Mouse (Mus musculus) limb, embryonic 12.5 days (tissue): Measurements from ENCODE around the gene Msx1. TPM values are rescaled to one million over a fixed set of nuclear protein-coding genes. Genes with fewer than 3 reads are reported as not detected.

ENCODE experiments used
- ATAC-seq: fragments of 200-750 bp; cut with Nextera tagmentation; 2 replicates; pipeline ENCODE4 v1.8.0; 2017; ENCODE audit warnings: low read depth, moderate TSS enrichment; ENCODE audit not compliant: insufficient number of reproducible peaks, insufficient read depth, low FRiP score, low TSS enrichment
- H3K27ac ChIP-seq: fragments of 300-500 bp; sonication (generic); 2 replicates; pipeline ENCODE4 v1.5.1; 2016; ENCODE audit warnings: mild to moderate bottlenecking, moderate library complexity
- H3K27me3 ChIP-seq: fragments of 300-500 bp; sonication (generic); 2 replicates; pipeline ENCODE4 v1.6.1; 2016; ENCODE audit warnings: mild to moderate bottlenecking, moderate library complexity
- H3K36me3 ChIP-seq: fragments of 300-500 bp; sonication (generic); 2 replicates; pipeline ENCODE4 v1.6.1; 2016; ENCODE audit warnings: mild to moderate bottlenecking, moderate library complexity
- H3K4me1 ChIP-seq: fragments of 300-500 bp; sonication (generic); replicated peaks from 2 replicates; pipeline ENCODE4 v1.6.1; 2016
- H3K4me2 ChIP-seq: fragments of 300-500 bp; sonication (generic); 2 replicates; pipeline ENCODE4 v1.6.1; 2016; ENCODE audit warnings: mild to moderate bottlenecking, moderate library complexity
- H3K4me3 ChIP-seq: fragments of 300-500 bp; sonication (generic); replicated peaks from 2 replicates; pipeline ENCODE4 v1.5.1; 2016; ENCODE audit warnings: mild to moderate bottlenecking
- H3K9ac ChIP-seq: fragments of 300-500 bp; sonication (generic); replicated peaks from 2 replicates; pipeline ENCODE4 v1.6.1; 2016; ENCODE audit warnings: mild to moderate bottlenecking, moderate library complexity
- H3K9me3 ChIP-seq: fragments of 300-500 bp; sonication (generic); 2 replicates; pipeline ENCODE4 v1.6.1; 2016; ENCODE audit warnings: mild to moderate bottlenecking, moderate library complexity
- WGBS: fragments of 180-500 bp; shearing (Covaris S2); methylation state at CpG from one replicate; pipeline ENCODE4 v1.1.7; 2016; 5-methylcytosine and 5-hydroxymethylcytosine counted together
- polyA plus RNA-seq: library from polyadenylated mRNA; unstranded; fragments of >200 nt; fragmentation: Nextera tagmentation; extraction: Ambion mirVana; gene quantifications from 2 replicates; pipeline ENCODE4 v1.2.1, GENCODE M21; 2016

The Msx1 gene
- polyA plus RNA-seq, 1 experiment from 2014 or later = 487 TPM

GRCm38 (mm10) chr5:37818533-37819215 lies 5.7 kb downstream of the Msx1 start:
- ATAC-seq = no peak
- peak overlapping the region; percentile 33 for H3K4me3 ChIP-seq
- WGBS = 3% methylated on average over 25 of the region's 25 CpGs
- peaks cover 92% of the 10 kb centered on the region for H3K27me3 ChIP-seq
- H3K4me2 ChIP-seq = peak overlapping the region; percentile 55
- H3K27ac ChIP-seq = peak overlapping the region; percentile 65
- H3K36me3 ChIP-seq = no peaks in the 10 kb centered on the region
- peak overlapping the region; percentile 34; the same call in 1 of the 2 replicates for H3K9ac ChIP-seq
- peaks cover 52% of the 10 kb centered on the region for H3K4me1 ChIP-seq
- H3K9me3 ChIP-seq = no peaks in the 10 kb centered on the region

- Histone ChIP-seq H3K36me3 (no peaks in the 10 kb centered on the region), H3K9ac (peak overlapping the region; percentile 54; the same call in 1 of the 2 replicates), H3K4me1 (peaks cover 48% of the 10 kb centered on the region), H3K27me3 (peaks cover 91% of the 10 kb centered on the region), H3K27ac (peak overlapping the region; percentile 65), H3K9me3 (no peaks in the 10 kb centered on the region), H3K4me2 (peak overlapping the region; percentile 55), H3K4me3 (peak overlapping the region; percentile 33)
- no peak for ATAC-seq
- WGBS = 4% methylated on average over 34 of the region's 34 CpGs
These were observed 6.5 kb downstream of the Msx1 start for GRCm38 (mm10) chr5:37817658-37818532.

- peak overlapping the region; percentile 54 for H3K9ac ChIP-seq
- no peaks in the 10 kb centered on the region for H3K9me3 ChIP-seq
- H3K4me1 ChIP-seq = peaks cover 48% of the 10 kb centered on the region
- H3K4me2 ChIP-seq = peak overlapping the region; percentile 55
- peak overlapping the region; percentile 33 for H3K4me3 ChIP-seq
- peaks cover 93% of the 10 kb centered on the region for H3K27me3 ChIP-seq
- under 1% methylated on average over 46 of the region's 46 CpGs for WGBS
- peak; percentile 48; the same call in 1 of the 2 replicates for ATAC-seq
- no peaks in the 10 kb centered on the region for H3K36me3 ChIP-seq
- H3K27ac ChIP-seq = peak overlapping the region; percentile 65
These were observed 7.3 kb downstream of the Msx1 start for GRCm38 (mm10) chr5:37816907-37817657.

GRCm38 (mm10) chr5:37815909-37816308 lies 8.5 kb downstream of the Msx1 start:
- Histone ChIP-seq H3K9me3 (peaks cover 3% of the 10 kb centered on the region; the same call in 1 of the 2 replicates), H3K27ac (no peak overlapping the region), H3K4me2 (no peak overlapping the region), H3K27me3 (peaks cover 81% of the 10 kb centered on the region), H3K36me3 (no peaks in the 10 kb centered on the region), H3K9ac (no peak overlapping the region), H3K4me1 (peaks cover 43% of the 10 kb centered on the region), H3K4me3 (no peak overlapping the region)
- no peak for ATAC-seq
- WGBS = 80% methylated on average over 4 of the region's 4 CpGs

GRCm38 (mm10) chr5:37814169-37814568 lies 10.2 kb downstream of the Msx1 start:
- Histone ChIP-seq H3K27me3 (peaks cover 66% of the 10 kb centered on the region), H3K9me3 (peaks cover 3% of the 10 kb centered on the region; the same call in 1 of the 2 replicates)
- no peak for ATAC-seq

GRCm38 (mm10) chr5:37805291-37805690 lies 19.1 kb downstream of the Msx1 start:
- Histone ChIP-seq H3K27ac (no peak overlapping the region), H3K27me3 (no peaks in the 10 kb centered on the region), H3K9me3 (no peaks in the 10 kb centered on the region), H3K36me3 (no peaks in the 10 kb centered on the region), H3K4me3 (no peak overlapping the region), H3K4me1 (no peaks in the 10 kb centered on the region), H3K9ac (no peak overlapping the region), H3K4me2 (no peak overlapping the region)
- WGBS = 88% methylated on average over 6 of the region's 6 CpGs
- ATAC-seq = no peak

More at GRCm38 (mm10) chr5:37814169-37814568, 10.2 kb downstream of the Msx1 start:
- Histone ChIP-seq H3K27ac (no peak overlapping the region), H3K9ac (no peak overlapping the region), H3K4me1 (peaks cover 29% of the 10 kb centered on the region), H3K36me3 (no peaks in the 10 kb centered on the region), H3K4me3 (no peak overlapping the region), H3K4me2 (no peak overlapping the region)

GRCm38 (mm10) chr5:37804512-37805118 lies 19.8 kb downstream of the Msx1 start:
- H3K36me3 ChIP-seq = no peaks in the 10 kb centered on the region
- ATAC-seq = no peak
- no peak overlapping the region for H3K4me3 ChIP-seq
- H3K4me1 ChIP-seq = no peaks in the 10 kb centered on the region
- H3K27me3 ChIP-seq = no peaks in the 10 kb centered on the region
- H3K4me2 ChIP-seq = no peak overlapping the region
- no peak overlapping the region for H3K27ac ChIP-seq
- H3K9me3 ChIP-seq = no peaks in the 10 kb centered on the region
- no peak overlapping the region for H3K9ac ChIP-seq
- WGBS = 64% methylated on average over 8 of the region's 8 CpGs

- H3K27ac ChIP-seq = no peak overlapping the region
- H3K9me3 ChIP-seq = no peaks in the 10 kb centered on the region
- 0 out of 2 replicates have a peak, but pooled peaks cover 7% of the 10 kb centered on the region for H3K27me3 ChIP-seq
- ATAC-seq = no peak
- no peaks in the 10 kb centered on the region for H3K4me1 ChIP-seq
- H3K9ac ChIP-seq = no peak overlapping the region
- 69% methylated on average over 6 of the region's 6 CpGs for WGBS
- H3K4me3 ChIP-seq = no peak overlapping the region
- H3K4me2 ChIP-seq = no peak overlapping the region
- H3K36me3 ChIP-seq = no peaks in the 10 kb centered on the region
These were observed 27.1 kb downstream of the Msx1 start for GRCm38 (mm10) chr5:37797251-37797650.

GRCm38 (mm10) chr5:37796751-37797150 lies 27.6 kb downstream of the Msx1 start:
- Histone ChIP-seq H3K36me3 (no peaks in the 10 kb centered on the region), H3K4me1 (no peaks in the 10 kb centered on the region), H3K27me3 (0 out of 2 replicates have a peak, but pooled peaks cover 7% of the 10 kb centered on the region), H3K9ac (no peak overlapping the region), H3K9me3 (no peaks in the 10 kb centered on the region), H3K4me2 (no peak overlapping the region), H3K4me3 (no peak overlapping the region), H3K27ac (no peak overlapping the region)
- no peak for ATAC-seq
- 77% methylated on average over 5 of the region's 5 CpGs for WGBS

GRCm38 (mm10) chr5:37795691-37796090 lies 28.7 kb downstream of the Msx1 start:
- Histone ChIP-seq H3K27ac (no peak overlapping the region), H3K4me3 (no peak overlapping the region), H3K27me3 (0 out of 2 replicates have a peak, but pooled peaks cover 7% of the 10 kb centered on the region), H3K9ac (no peak overlapping the region), H3K4me1 (no peaks in the 10 kb centered on the region), H3K9me3 (no peaks in the 10 kb centered on the region), H3K36me3 (no peaks in the 10 kb centered on the region), H3K4me2 (no peak overlapping the region)
- no peak for ATAC-seq
- WGBS = 94% methylated on average over 6 of the region's 6 CpGs
